Mouse (Mus musculus): ENCODE data around the gene Spock1.
A peak's percentile ranks its signal among the peaks of the same experiment; 100 is the strongest.
"Not testable (repeated sequence)": the region's sequence is repeated elsewhere in the genome, so short reads cannot be mapped to it uniquely, and the experiment has no call there.

Gene Spock1

GRCm38 (mm10) chr13:57501552-57501951 is 406.6 kb downstream of the Spock1 start:
- DNase-seq (ENCODE audit: low read depth, low spot score) = no peak

DNA sequence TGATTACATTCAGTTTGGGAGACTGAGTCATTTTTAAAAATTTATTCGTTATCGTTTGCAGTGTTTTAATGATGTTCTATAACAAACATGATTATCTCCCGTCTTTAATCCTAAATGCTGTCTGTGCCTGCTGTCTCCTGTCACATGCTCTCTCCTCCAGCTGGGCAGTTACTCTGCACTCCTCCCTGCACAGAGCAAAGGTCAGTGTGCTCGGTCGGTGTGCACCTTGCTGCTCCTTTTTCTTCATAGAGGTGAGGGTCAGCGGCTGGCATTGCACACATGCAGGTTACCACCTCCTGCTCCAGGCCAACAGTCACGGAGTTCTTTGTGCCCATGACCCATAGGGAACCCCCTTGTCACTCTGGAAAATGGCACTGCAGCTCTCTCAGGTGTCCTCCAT is 411.4 kb downstream of the Spock1 start:
- DNase-seq (ENCODE audit: low read depth, low spot score) = no peak

- DNase-seq (ENCODE audit: low read depth, low spot score) = no peak
These were observed 413.3 kb downstream of the Spock1 start for GRCm38 (mm10) chr13:57494838-57495237.

GRCm38 (mm10) chr13:57488926-57489325 is 419.2 kb downstream of the Spock1 start:
- DNase-seq (ENCODE audit: low read depth, low spot score) = no peak

DNA sequence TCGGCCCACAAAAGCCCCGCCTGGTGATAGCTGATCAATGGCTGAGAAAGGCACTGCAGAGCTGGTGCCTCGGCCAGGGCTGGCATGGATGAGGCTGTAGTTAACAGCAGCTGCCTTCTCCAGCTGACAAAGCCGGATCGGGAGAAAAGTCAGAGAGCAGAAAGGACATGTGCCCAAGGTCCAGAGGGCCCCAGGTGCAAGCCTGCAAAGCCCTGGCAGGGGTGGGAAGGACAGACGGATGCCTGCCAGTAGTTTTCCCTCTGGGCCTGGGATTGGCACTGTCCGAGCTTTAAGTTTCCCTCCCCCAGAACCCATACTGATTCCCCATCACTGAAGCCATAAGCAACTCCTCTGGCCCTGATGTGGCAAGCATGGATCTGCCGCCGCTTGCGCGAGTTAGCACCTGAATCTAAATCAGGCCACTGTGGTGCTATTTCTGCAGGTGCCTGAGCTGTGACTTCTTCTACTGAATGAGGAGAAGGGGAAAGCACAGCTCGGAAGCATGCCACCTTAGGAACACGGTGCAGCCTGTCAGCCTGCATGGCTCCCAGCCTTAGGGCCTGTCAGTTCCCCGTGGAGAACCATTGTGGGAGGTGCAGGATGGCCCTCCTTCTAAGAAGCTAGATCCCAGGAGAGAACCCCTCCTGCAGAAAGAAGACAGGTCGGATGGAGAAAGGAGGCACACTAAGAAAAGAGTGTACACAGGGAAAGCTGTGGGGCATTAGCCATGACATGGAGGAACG is 423.5 kb downstream of the Spock1 start:
- no peak for DNase-seq (ENCODE audit: low read depth, low spot score)

GRCm38 (mm10) chr13:57476700-57477099 is 431.4 kb downstream of the Spock1 start:
- DNase-seq (ENCODE audit: low read depth, low spot score) = peak; percentile 28

- DNase-seq (ENCODE audit: low read depth, low spot score) = no peak
These were observed 434.1 kb downstream of the Spock1 start for GRCm38 (mm10) chr13:57474068-57474467.

DNA sequence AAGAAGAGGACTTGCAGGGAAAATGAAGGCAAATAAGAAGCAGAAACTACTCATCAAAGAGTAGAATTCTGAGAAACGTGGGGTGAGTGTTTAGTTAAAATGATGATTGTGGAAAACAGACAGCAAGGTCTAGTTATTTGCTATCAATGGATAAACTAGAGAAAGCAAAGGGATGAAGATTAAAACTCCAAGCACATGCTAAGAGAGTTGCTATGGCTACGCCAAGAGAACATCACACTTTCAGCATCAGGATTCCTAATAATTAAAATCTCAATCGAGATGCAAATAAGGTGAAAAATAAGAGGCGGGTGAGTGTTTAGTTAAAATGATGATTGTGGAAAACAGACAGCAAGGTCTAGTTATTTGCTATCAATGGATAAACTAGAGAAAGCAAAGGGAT is 437.2 kb downstream of the Spock1 start:
- DNase-seq (ENCODE audit: low read depth, low spot score) = not testable (repeated sequence)

DNA sequence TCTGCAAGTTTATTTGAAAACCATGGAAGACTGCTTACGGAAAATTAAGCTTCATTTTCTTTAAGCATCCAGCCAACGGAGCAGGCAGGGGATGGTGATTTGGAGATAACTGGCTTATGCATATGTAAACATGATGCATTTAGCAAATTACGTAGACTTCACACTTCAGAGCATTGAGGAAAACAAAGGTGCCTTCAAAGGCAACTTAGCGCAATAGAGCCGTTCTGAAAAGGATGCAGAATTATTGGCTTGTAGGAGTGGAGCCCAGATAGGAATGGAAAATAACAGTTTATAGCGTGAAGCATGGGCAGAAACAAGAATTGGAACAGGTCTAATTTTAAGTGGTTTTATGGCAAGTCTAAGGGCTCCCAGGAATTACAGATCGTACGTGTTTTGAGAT is 448.2 kb downstream of the Spock1 start:
- DNase-seq (ENCODE audit: low read depth, low spot score) = no peak

DNA sequence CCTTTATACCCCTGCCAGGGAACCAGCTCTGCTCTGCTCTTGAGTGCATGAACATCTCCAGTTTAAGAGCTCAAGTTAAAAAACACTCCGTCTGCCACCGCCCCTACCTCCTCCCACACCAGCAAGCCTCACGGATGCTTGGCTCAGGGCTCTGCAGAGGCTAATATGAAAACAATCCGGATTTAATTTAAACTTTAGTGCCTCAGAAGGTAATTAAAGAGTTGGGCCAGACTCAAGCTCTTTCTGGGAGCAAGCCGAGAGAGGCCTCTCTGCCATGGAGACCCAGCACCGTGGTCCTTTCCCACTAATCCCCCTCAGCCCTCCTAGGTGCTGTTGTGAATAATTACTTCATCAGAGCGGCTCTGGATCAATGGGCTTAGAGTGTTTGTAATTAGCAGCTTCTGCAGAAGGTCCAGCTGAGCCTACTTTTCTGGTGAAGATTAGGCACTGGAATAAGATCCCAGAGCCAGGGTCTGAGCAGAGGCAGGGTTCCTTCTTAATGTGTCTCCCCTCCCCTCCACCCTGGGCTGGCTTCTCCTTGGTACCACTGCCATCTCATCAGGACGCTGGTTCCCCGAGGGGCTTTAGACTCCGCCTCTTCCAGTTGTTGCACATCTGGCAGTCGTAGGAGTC is 457.8 kb downstream of the Spock1 start:
- DNase-seq (ENCODE audit: low read depth, low spot score) = peak; percentile 68

DNA sequence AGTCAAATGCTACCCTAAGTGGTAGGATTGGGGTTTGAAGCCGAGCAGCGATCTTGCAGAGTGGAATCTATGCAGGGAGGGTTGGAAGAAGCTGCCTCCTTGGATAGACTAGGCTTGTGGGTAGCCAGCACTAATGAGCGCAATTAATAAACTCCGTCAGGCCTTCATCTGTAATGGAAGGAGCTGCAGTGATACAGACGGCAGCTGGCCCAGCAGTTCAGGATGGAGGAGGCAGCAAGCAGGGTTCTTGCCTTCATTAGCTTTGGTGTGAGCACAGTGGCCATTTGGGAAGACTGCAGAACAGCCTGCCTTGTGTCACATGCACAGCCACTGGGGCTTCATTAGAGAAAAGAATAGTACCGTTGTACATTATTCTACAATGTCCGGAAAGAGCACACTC is 459.2 kb downstream of the Spock1 start:
- DNase-seq (ENCODE audit: low read depth, low spot score) = no peak

DNA sequence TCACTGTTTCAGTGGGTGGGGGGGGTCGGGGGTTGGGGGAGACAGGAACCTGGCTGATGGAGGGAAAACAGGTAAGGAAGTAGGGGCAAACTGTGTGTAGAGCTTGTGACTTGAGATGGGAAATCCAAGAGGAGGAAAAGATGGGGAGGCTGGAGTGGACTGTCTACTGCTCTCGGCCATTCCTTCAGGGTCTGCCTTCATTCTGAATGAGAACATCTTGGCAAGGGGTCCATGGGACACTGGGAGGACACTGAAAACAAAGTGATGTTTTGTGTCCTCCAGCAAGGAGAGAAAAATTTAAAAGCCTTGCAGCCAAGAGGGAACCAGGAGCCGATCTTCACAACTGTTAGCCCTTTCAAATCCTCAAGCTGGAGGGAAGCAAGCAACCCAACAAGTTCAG is 463.2 kb downstream of the Spock1 start:
- no peak for DNase-seq (ENCODE audit: low read depth, low spot score)

GRCm38 (mm10) chr13:57440111-57440510 is 468.0 kb downstream of the Spock1 start:
- no peak for DNase-seq (ENCODE audit: low read depth, low spot score)

- DNase-seq (ENCODE audit: low read depth, low spot score) = no peak
These were observed 472.4 kb downstream of the Spock1 start for GRCm38 (mm10) chr13:57435726-57436220.

DNA sequence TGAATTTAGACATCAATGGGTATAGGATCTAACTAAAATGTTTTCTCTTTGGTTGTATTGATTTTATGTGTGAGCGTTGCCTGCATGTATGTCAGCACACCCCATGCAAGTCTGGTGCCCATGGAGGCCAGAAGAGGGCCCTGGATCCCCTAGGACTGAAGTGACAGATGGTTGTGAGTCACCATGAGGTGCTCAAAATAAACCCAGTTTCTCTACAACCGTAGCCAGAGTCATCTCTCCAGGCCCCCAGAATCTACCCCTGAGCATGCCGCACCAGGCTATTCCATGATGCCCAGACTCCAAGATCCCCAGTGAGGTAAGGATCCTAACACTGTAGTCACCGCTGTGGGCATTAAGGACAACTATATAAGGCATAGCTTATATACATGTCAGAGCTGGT is 474.3 kb downstream of the Spock1 start:
- DNase-seq (ENCODE audit: low read depth, low spot score) = no peak

GRCm38 (mm10) chr13:57431815-57432214 is 476.3 kb downstream of the Spock1 start:
- no peak for DNase-seq (ENCODE audit: low read depth, low spot score)

DNA sequence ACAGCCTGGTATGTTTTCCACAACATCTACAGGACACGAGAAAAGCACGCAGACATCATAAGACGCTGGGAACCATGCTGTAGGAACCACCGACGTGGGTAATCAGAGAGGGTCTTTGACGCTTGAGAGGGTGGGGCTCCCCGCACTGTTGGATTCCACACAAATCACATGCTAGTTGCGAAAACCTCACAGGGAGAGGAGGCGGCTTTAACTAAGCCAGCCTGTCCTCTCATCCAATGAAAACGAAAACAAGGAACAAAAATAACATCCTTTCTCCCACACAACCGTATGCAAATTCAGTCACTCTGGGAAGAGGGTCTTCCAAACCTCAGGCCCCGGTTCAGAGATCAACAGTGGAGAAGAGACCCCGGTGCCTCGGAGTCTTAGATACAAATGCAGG is 479.3 kb downstream of the Spock1 start:
- DNase-seq (ENCODE audit: low read depth, low spot score) = peak; percentile 29

DNA sequence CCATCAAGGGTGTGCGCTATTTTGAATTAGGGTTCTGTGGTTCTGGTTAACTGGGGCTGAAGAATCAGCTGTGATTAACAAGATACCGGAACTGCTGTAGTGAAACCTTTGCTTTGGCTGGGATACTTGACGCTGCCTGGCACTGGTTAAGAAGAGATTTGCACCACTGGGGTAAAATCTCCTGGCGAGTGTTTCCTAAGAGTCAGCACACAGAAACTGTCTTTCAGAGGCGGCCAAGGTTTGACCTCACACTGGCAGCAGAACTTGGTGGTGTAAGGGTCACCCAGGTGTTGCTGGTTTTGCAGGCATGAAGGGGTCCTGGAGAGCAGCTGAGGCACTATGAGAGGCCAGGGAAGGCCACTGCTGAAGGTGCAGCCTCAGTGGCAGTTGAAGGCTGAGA is 489.4 kb downstream of the Spock1 start:
- no peak for DNase-seq (ENCODE audit: low read depth, low spot score)

DNA sequence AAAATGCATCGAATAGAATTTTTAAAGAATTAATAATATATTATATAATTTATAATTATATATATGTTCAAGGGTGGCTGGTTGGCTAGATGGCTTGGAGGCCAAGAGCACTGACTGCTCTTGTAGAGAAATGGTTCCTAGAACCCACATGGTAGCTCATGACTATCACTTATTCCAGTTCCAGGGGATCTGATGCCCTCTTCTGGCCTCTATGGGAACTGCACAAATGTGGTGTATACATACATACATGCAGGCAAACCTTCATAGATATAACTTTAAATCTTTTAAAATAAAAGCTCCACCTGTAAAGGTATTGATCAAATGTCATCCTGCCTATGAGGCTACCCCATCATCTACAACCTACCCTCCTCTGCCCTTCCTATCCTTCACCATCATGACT is 493.4 kb downstream of the Spock1 start:
- no peak for DNase-seq (ENCODE audit: low read depth, low spot score)

- no peak for DNase-seq (ENCODE audit: low read depth, low spot score)
These were observed 500.5 kb downstream of the Spock1 start for GRCm38 (mm10) chr13:57407666-57408065.

- no peak for DNase-seq (ENCODE audit: low read depth, low spot score)
These were observed 505.7 kb downstream of the Spock1 start for GRCm38 (mm10) chr13:57402386-57402785.

GRCm38 (mm10) chr13:57372141-57372700 is 535.9 kb downstream of the Spock1 start:
- peak; percentile 21 for DNase-seq (ENCODE audit: low read depth, low spot score)
